Mouse (Mus musculus) activated CD4-positive, CD25-positive, alpha-beta regulatory T cell, adult 4 months (primary cell): ENCODE data around the gene Nipal1. TPM values are rescaled to one million over a fixed set of nuclear protein-coding genes. Genes with fewer than 3 reads are reported as not detected.

Experiments used
- ATAC-seq: one replicate; pipeline ENCODE4 v1.8.0; 2017
- polyA plus RNA-seq, 2 experiments: library from polyadenylated mRNA; unstranded; fragments of 100-300 nt; shearing (Covaris generic); gene quantifications; one replicate each; pipeline ENCODE4 v1.2.1; 2017

The Nipal1 gene
- polyA plus RNA-seq: 10 to 100 TPM; 18.5 to 39.1 TPM

DNA sequence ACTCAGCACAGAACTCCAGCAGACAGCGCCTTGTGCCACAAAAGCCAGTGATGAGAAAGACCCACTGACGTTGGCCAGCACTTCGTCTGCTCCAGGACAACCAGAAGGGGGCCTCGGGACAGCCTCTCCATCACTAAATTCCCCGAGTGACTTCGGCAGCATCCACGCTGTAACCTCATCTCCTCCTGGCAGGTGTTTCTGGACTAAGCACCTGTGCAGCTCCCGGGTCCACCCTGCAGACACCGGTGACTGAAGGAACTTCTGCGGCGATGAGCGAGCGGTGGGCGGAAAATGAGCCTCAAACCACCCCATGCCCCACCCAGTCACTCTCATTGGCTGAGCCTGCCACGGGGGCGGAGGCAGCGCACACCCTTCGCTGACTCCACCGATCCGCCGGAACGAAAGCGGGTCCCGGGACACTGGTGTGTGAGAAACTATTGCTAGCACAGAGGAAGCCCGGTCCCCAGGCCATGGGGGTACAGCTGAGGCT lies at the start of gene Nipal1:
Gene Nipal1 (plus strand): TSS at position 378 of the 490 bp plus-strand sequence.
- peak; percentile 96 for ATAC-seq

DNA sequence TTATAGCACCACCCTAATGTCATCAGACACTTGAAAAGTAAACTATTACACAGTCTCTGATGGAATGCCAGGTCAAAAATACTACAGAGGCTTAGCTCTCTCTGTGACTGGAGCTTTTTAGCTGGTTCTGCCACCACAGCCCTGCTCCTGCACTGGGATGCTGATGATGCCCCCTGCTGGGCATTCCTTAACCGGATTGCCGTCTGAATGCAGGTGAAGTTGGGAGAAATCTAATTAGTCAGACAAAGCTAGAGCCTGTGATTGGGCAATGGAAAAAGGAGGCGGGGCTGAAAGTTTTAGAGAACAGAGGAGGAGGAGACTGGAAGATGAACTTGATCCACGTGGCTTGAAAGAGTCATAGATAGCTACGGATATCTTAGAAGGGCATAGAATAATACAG lies 46.6 kb upstream of the Nipal1 start:
- peak; percentile 28 for ATAC-seq

DNA sequence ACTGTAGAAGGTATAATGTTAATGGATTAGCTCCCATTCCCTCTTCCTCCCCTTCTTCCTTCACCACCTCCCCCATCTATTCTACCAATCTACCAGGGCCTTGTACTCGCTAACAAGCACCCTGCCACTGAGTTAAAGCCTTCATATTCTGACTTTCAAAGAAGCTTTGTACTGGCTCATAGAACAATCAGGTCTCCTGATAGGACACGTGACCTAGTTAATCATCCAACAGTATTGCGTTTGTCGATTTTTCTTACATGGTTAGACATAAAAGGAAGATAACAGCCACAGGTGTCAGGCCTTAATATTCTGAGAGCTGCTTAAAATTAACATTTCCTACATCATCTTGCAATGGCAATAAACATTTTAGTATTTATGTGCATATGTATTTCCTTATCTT lies 44.5 kb upstream of the Nipal1 start:
- ATAC-seq: no peak

DNA sequence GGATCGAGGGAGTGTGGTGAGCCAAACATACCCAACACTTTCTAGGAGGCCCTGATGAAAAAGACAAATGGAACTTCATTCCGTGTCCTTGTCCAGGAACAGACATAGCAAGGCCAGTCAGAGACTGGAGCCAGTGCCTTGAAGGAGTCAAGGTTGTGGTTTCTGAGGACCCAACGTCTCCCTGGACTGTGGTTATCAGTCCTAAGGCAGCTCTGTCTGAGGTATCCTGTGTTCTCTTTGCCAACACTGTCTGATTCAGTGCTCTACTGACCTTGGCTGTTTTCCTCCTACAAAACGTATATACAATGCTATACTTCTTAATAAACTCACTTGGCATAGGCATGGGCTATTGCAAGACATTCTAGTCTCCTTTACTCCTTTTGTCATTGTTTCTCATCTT lies 30.2 kb upstream of the Nipal1 start:
- no peak for ATAC-seq

DNA sequence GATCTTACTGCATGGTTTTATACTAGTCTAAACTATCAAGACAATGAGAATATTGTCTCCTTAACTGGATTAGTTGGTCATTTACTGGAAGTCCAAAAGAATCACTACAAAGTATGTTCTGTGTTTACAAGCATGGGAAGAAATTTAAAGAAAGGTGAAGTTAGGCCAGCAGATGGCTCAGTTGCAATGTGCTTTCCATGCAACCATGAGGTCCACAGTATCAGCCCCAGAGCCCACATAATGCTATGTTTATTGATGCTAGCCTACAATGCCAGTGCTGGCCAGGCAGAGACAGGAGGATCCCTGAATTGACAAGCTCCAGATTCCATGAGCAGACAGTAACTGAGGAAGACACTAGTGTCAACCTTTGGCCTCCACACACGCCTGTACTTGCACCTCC lies 26.6 kb upstream of the Nipal1 start:
- peak; percentile 57 for ATAC-seq

DNA sequence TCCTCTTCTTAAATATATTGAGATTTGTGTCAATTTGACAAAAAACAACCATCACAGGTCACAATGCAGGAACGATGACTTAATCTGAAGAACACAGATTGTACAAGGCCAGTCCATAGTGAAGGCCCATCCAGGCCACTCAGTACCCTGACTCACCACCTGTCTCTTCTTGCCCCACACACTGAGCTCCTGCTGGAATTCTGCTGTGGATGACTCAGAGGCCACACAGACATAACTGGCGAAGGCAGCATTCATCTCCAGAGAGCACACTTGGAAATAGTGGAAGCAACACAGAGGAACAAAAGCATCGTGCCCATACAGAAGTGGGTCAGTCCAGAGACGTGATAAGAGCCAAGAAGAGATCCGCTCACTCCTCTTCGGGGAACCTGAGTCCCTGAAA lies 17.6 kb upstream of the Nipal1 start:
- ATAC-seq: no peak

DNA sequence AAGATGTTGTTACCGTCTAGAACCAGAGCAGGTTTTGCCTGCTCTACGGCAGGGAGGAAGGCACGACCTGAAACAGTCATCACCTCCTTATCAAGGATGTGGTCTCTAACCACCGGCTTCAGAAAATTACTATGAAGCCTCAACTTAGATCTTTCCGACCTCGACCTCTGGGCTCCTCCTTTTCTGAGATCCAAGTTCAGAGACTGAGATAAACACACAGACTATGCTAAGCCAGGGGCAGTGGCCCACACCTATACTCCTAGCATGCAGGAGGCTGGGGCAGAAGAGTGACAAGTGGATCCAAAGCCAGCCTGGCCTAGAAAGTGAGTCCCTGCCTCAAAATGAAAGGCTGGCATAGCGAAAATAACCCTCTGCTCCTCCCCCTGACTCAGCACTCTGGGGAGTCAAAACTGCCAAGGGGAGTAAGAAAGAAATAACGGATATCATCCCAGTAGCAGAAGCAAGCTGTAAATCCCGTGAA lies 12.8 kb upstream of the Nipal1 start:
- peak; percentile 88 for ATAC-seq

DNA sequence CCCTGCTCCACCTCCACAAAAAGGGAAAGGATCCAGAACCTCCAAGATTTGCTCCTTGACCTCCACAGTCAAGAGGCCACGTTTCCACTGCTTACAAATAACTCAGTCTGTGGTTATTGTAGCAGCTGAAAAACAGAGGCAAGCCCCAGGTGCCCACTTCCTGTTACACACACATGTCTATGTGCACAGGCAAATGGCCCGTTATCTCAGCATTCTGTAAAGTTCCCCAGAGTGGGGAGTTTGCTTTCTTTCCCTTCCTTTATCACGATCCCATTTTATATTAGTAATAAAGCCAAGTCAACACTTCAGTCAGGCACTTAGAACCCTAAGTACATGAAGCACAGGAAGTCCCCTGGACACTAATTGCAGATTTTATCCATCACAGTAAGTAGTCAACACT lies 11.5 kb upstream of the Nipal1 start:
- ATAC-seq: peak; percentile 65

DNA sequence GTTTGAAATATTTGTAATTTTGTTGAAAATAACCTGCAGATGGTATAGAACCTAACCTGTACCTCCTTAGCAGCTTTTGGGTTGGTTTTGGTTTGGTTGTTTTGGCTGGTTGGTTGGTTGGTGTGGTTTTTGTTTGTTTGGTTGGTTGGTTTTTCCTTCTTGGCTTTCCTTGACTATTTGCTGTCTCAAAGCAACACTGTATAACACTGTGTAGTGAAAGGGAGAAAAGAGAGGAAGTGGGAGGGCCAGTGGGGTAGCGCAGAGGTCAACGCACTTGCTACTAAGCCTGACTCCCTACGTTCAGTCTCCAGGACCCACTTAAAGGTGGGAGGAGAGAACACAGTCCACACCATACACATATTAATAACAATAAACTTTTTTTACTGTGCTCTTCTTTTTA lies 11.0 kb upstream of the Nipal1 start:
- ATAC-seq: no peak

DNA sequence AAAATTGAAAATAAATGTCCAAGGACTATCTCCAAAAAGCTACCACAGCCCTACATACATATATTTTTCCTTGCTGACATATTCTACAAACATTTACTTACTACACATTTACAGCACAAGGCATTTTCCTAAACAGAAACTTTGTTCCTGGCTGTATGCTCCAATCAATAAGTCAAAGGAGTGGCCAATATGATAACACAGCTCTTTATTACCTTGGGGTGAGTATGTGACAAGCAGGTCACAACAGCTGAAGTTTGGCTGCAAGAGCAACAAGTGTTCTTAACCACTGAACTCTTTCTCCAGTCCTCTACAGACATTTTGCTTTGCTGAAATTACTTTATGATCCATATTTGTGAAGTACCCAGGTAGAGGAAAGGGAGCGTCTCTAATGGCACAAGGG lies 7.5 kb upstream of the Nipal1 start:
- ATAC-seq: no peak

DNA sequence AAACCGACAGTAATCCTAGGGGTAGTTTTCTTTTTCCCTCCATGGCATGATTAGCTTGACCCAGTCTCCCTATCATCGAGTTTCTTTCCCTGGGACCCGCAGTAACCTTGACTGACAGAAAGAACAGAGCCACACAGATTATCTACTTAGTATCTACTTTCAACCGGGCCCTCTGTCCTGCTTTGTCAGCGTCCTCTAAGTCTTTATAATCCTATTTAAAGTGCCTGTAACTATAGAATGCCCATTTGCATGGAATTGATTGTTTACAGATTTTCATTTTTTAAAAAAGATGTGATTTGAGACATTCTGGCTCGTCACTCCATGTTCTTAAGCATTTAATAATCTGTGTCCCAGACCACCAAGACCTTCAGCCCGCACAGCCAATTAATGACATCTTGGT lies 3.9 kb upstream of the Nipal1 start:
- no peak for ATAC-seq

DNA sequence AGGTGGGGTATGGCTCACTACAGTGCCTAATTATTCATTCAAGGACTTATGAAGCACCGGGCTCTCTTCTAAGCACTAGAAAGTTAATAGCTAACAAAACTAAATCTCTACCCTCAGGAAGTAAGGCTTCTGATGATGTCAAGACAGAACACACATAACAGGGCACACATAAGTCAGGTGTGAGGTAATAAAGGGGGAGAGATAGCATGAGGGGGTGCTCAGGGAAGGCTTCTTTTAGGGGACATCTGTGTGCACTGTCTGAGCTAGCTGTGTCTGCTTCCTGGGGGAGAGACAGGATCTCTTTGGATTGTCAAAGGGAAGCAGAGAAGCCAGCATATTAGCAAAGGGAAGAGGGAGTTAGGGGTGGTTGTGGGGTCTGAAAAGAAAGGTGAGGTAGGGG lies 3.4 kb upstream of the Nipal1 start, which contains the start of gene Cnga1:
Gene Cnga1 (minus strand): TSS at position 101 of the 400 bp plus-strand sequence.
- no peak for ATAC-seq

DNA sequence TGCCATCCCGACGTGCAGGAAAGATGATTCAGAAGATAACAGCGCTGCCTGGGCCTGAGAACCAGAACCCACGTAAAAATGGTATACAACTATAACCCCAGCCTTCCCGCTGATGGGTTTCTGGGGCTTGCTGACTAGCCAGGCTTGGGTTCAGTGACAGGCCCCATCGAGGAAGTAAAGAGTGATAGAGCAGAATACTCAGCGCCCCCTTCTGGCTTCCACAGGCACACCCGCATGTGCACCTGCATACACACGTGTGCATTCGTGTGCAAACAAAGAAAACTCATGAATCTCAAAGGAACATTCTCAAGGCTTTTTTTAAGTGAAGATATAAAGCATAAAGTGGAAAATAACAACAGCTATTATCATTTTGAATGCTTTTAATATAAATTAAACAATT lies 1.5 kb upstream of the Nipal1 start:
- ATAC-seq: peak; percentile 38

DNA sequence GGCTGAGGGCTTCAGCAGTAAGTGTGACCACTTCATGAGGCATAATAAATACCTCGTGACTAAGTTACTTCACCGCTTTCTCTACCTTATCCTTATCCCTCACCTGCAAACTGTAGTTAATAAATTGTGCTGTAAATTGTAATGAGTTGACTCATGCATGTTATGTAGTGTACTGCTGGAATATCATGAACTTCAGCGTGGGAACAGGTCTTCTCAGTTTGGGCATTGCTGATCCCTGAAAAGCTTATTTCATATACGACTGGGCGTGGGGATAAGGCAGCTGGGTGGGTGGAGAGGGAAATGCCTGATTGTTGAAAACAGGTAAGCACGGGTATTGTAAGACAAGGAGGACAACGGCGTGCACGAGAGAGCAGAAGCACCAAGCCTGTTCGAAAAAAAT lies 599 bp upstream of the Nipal1 start:
- ATAC-seq: no peak

DNA sequence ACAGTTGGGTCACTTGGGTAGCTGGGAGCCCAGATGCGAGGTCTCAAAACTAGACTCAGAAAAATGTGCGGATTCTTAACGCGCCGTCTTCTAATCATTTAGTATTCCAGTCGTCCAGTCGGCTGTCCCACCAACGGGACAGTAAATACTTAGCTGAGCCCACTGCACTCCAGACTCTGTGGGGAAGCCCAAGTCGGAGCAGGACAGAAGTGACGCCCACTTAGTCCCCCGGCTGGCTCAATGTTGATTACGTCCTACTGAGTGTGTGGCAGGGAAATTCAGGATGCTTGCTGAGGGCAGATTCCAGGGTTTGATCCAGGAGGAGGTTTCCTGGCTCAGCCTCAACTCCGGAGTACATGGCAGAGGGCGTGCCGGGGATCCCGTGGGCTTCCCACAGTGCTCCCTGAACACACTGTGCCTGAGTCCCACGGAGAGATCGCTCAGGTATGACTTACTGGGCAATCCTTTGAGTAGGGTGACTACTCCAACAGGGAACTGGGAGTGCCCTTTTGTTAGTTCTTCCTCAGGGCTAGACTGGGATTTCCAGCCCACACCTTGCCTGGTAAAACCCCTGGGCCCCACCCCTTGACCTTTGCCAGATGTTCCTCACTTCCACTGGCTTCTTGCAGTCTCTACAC lies 482 bp downstream of the Nipal1 start:
- peak; percentile 14 for ATAC-seq

DNA sequence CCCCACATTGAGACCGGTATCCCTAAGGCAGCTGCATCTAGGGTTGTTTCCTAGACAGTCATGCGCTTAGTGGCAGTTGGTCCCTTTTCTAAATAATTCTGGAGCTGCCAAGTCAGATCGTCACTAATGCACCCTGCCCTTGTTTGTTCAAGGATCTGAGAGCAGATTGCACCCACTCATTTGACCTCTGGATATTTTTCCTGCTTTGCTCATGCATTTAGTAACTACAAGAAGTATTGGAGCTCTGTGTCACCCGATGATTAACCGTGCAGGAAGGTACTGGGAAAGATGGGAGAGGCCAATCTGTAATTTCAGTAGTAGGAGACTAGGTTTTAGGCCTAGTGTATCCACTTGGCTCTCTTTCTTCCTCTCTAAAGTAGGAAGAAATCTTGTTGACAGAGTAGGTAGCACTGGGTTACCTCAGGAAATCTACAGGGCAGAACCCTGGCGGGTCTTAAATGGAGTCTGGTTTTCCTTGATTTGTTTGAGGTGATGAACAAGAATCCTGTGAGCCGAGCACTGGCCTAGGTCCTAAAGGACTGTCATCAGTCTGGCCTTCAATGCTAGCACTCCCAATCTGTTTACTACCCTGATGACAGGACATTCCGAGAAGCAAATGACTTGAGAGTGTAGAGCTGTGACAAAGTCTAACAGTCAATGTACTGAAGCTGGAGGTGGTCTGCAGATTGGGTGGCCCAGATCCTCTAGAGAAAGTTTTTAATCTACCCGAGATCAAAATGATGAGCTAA lies 1.6 kb downstream of the Nipal1 start:
- no peak for ATAC-seq

DNA sequence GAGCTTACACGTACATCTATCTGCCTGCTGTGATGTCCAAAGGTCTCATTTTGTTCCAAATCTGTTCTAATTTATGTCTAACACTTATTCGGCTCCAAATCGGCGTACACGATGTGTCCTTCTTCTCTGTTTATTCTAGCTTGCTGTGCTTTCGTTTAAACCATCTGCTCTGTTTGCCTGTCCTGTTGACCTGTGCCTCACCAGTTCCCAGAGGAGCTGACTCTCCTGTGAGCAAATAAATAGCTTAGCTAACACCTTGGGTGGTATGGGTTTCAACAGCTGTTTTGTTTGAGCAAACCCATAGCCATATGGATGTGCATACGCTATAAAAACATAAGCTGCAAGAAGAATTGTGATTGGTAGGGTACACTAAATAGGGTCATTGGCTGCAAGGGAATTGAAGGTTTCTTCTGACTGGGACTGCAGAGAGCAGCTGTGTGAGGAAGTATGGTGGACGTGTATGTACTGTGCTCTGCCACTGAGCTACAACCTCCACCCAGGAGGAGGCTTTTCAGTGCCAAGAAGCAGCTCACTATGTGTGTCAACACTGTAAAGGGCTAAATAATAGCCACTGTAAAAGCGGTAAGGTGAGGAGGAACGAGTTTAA lies 5.6 kb downstream of the Nipal1 start:
- ATAC-seq: no peak

DNA sequence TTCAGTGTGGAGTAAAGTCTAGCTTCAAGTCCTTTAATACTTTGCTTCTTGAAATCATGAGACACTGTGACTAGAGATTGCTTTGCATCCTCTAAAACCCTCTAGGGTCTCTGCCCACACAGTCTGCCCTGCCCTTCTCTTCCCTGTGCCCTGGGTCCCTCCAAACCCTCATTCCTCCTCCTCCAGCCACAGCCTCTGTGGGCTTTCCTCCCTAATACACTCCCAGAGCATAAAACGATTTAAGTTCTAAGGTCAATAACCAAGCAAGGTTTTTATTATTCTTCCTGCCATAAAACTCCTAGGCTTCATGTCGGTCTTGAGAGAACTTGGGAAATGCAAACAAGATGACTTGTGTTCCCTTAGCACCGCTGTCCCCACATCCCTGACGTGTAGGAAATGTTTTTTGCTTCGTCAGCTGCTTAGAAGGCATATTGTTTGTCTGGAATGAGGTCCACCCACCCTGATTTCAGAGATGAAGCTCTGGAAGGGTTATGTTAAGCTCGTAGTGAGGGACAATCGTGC lies 8.7 kb downstream of the Nipal1 start:
- no peak for ATAC-seq

DNA sequence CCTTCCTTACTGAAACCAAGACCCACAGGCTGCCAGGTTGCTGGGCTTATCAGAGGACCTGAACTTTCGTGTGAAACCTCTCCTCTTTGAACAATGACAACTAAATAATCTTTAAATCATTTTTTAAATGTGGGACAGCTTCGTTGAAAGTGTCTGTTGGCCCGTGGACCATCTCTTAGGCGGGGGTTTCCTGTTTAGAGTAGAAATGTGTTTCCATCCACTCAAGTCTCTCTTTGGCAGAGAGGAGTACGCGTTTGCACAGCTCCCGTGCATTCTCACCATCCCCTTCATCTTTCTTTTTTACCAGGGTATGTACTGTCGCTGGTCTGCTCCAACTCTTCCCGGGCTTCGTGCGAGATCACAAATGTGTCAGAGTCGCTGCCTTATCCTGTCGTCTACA lies 10.8 kb downstream of the Nipal1 start:
- peak; percentile 57 for ATAC-seq

DNA sequence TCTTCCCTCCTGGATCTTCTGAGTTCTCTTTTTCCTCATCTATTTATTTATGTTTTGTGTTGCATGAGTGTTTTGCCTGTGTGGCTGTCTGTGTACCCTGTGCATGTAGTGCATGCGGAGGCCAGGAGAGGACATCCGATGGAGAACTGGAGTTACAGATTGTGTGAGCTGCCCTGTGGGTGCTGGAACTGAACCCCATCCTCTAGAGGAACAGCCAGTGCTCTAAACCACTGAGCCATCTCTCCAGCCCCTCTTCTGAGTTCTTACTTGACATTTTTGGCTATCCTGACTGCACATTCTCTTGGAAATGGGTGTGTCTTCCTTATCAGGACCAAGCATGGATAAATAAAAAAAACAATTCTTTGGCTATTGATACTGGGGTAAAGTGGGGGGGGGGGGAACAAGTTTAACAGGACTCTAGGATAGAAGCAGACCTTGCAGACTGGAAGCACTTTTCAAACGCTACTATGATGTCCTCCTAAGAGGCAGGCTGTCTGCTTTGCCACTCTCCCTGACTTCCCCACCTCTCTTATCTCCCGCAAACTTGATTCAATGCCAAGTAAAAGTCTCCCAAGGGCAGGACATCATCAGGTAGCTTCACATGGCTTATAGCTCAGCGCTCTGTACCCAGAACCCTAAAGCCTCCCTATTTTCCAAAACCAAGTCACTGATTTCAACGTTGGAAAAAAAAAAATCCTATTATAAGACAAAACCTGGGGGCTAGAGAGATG lies 13.6 kb downstream of the Nipal1 start:
- ATAC-seq: no peak

DNA sequence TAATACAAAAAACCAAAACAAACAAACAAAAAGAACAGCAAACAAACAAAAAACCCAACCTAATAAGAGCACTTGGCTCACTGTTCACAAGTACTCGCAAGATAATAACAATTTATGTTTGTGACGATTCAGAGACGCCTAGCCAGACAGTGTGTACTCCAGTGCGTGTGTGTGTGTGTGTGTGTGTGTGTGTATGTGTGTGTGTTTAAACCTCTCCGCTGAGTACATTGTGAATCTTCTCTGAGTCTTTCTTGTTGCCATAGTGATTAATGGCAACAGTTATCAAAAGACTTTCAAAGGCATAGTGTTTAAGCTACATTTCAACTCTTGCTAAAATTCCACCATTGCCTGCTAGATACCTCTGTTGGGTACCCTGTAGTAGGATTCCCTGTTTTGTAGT lies 16.5 kb downstream of the Nipal1 start:
- ATAC-seq: no peak

DNA sequence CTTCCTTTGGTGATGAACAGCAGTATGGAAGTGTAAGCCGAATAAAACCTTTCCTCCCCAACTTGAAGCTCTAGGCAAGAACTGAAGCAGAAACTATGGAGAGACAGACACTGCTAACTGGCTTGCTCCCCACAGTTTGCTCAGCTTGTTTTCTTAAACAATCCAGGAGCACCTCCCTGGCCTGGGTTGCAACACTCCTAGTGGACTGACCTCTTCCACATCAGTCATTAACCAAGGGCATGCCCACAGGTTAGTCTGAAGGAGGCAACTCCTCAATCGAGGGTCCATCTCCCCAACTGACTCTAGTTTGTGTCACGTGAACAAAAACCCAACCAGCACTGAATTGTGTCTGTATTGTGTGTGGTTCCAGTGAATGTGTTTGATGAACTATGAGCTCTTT lies 17.3 kb downstream of the Nipal1 start:
- no peak for ATAC-seq

DNA sequence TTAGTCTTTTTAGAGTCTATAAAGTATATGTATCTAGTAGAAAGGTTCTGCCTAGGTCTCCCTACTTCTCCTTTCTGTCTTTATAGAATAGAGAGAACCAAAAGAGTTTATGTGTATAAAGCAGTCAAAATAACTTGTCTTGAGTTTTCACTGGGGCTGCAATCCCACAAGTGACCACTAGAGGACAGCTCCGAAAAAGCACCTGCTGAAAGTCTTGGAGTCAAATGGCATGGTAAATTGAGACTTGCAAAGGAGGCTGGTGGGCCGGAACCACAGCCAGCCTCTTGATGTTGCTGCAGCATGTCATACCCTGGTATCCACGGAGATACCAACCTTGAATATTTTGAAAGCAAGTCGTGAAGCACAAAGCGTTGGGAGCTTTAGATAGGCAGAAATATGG lies 17.7 kb downstream of the Nipal1 start:
- ATAC-seq: peak; percentile 63
